Mouse (Mus musculus) liver, embryonic 14.5 days (tissue): ENCODE data around the gene Atg2b.

ENCODE experiments used
- CTCF ChIP-seq: IDR thresholded peaks from 2 replicates; pipeline ENCODE4 v1.5.1; 2016; ENCODE audit warnings: antibody characterized with exemption, low read depth, control low read depth
- EP300 ChIP-seq: IDR thresholded peaks from 2 replicates; pipeline ENCODE4 v1.6.1; 2016; ENCODE audit warnings: antibody characterized with exemption, low read depth

GRCm38 (mm10) chr12:105583484-105583883 lies 101.5 kb downstream of the Atg2b start:
- TF ChIP-seq EP300: no peak
- no peak for TF ChIP-seq CTCF
